Mouse (Mus musculus) adrenal gland, postnatal 0 days (tissue): ENCODE measurements around the gene Olfr1120. TPM values are rescaled to one million over a fixed set of nuclear protein-coding genes. Genes with fewer than 3 reads are reported as not detected.

Experiments
- polyA plus RNA-seq: library from polyadenylated mRNA; unstranded; fragments of >200 nt; fragmentation: Nextera tagmentation; extraction: Ambion mirVana; gene quantifications from 2 replicates; pipeline ENCODE4 v1.2.1, GENCODE M21; 2015

Olfr1120 gene
- not detected in 2 replicates for polyA plus RNA-seq

GRCm38 (mm10) chr2:87354515-87354914 lies at the start of gene Olfr1120:
Gene Olfr1120, plus strand, starts transcription at chr2:87354815.

GRCm38 (mm10) chr2:87307281-87307680 lies 47.3 kb upstream of the Olfr1120 start, which contains the start of gene Olfr1118:
Gene Olfr1118, plus strand, starts transcription at chr2:87307581.

GRCm38 (mm10) chr2:87369595-87369994 lies 15.0 kb downstream of the Olfr1120 start, which contains the start of gene Olfr1121:
Gene Olfr1121, plus strand, starts transcription at chr2:87369895.

GRCm38 (mm10) chr2:87385549-87385948 lies 30.9 kb downstream of the Olfr1120 start, which contains the start of gene Olfr1122:
Gene Olfr1122, plus strand, starts transcription at chr2:87385849.

Other genes starting within 250 kb of the Olfr1120 start
- not detected in 2 replicates for gene Olfr259, start 240.2 kb upstream of the Olfr1120 start, polyA plus RNA-seq
- not detected in 2 replicates for gene Olfr1110, start 214.5 kb upstream of the Olfr1120 start, polyA plus RNA-seq
- not detected in 2 replicates for gene Olfr1111, start 202.2 kb upstream of the Olfr1120 start, polyA plus RNA-seq
- gene Olfr1112, start 167.0 kb upstream of the Olfr1120 start, polyA plus RNA-seq: not detected in 2 replicates
- not detected in 2 replicates for gene Olfr1113, start 145.8 kb upstream of the Olfr1120 start, polyA plus RNA-seq
- not detected in 2 replicates for gene Olfr1115, start 106.8 kb upstream of the Olfr1120 start, polyA plus RNA-seq
- not detected in 2 replicates for gene Olfr1116, start 87.3 kb upstream of the Olfr1120 start, polyA plus RNA-seq
- not detected in 2 replicates for gene Olfr1118, start 47.2 kb upstream of the Olfr1120 start, polyA plus RNA-seq
- not detected in 2 replicates for gene Olfr1121, start 15.1 kb downstream of the Olfr1120 start, polyA plus RNA-seq
- not detected in 2 replicates for gene Olfr1122, start 31.0 kb downstream of the Olfr1120 start, polyA plus RNA-seq
- not detected in 2 replicates for gene Olfr1123, start 61.8 kb downstream of the Olfr1120 start, polyA plus RNA-seq
- gene Olfr1124, start 75.5 kb downstream of the Olfr1120 start, polyA plus RNA-seq: 0.08 TPM in 1 of 2 replicates, not detected in the other
- gene Olfr1126, start 99.1 kb downstream of the Olfr1120 start, polyA plus RNA-seq: not detected in 2 replicates
- not detected in 2 replicates for gene Pramel7, start 142.3 kb downstream of the Olfr1120 start, polyA plus RNA-seq
- not detected in 2 replicates for gene Pramel6, start 151.8 kb downstream of the Olfr1120 start, polyA plus RNA-seq
- not detected in 2 replicates for gene Olfr153, start 177.0 kb downstream of the Olfr1120 start, polyA plus RNA-seq
- not detected in 2 replicates for gene Olfr1128, start 190.7 kb downstream of the Olfr1120 start, polyA plus RNA-seq
- not detected in 2 replicates for gene Olfr1129, start 219.1 kb downstream of the Olfr1120 start, polyA plus RNA-seq